Mouse (Mus musculus): ENCODE measurements around the gene Spata31d1a. TPM values are rescaled to one million over a fixed set of nuclear protein-coding genes. Genes with fewer than 3 reads are reported as not detected.
A peak's percentile ranks its signal among the peaks of the same experiment; 100 is the strongest.

Gene Spata31d1a
- polyA plus RNA-seq (2015; fragmentation: Nextera tagmentation; extraction: Ambion mirVana) = not detected in 2 replicates

GRCm38 (mm10) chr13:59710230-59710629 is at the start of gene Spata31d1a:
Spata31d1a (minus strand) TSS chr13:59710330.
- H3K9ac ChIP-seq (ENCODE audit: low read length) = no peak within 1 kb of the TSS
- 0 out of 2 replicates have a peak, but pooled peaks cover 3% of the 10 kb centered on the region for H3K27me3 ChIP-seq (ENCODE audit: control insufficient read depth, insufficient read depth, low read length)
- H3K4me1 ChIP-seq (ENCODE audit: control insufficient read depth, insufficient read depth, low read length) = no peaks in the 10 kb centered on the region
- no peak within 1 kb of the TSS for H3K27ac ChIP-seq (ENCODE audit: low read length)
- no peaks in the 10 kb centered on the region for H3K36me3 ChIP-seq (ENCODE audit: control insufficient read depth, insufficient read depth)
- no peak within 1 kb of the TSS for H3K4me3 ChIP-seq (ENCODE audit: low read length)
- ATAC-seq (replicated peaks; ENCODE audit: extremely low read depth, insufficient read depth, low FRiP score) = no peak
- 80% methylated on average over 15 of the region's 15 CpGs for WGBS
- no peak within 1 kb of the TSS for H3K4me2 ChIP-seq (ENCODE audit: low read depth, low read length)
- H3K9me3 ChIP-seq (replicated peaks; ENCODE audit: control insufficient read depth, low read length) = no peaks in the 10 kb centered on the region

GRCm38 (mm10) chr13:59756906-59757305 is 46.8 kb upstream of the Spata31d1a start:
- no peak overlapping the region for H3K27ac ChIP-seq (ENCODE audit: low read length)
- no peaks in the 10 kb centered on the region for H3K9me3 ChIP-seq (replicated peaks; ENCODE audit: control insufficient read depth, low read length)
- H3K36me3 ChIP-seq (ENCODE audit: control insufficient read depth, insufficient read depth) = peaks cover 41% of the 10 kb centered on the region

GRCm38 (mm10) chr13:59750310-59750709 is 40.2 kb upstream of the Spata31d1a start:
- ATAC-seq (replicated peaks; ENCODE audit: extremely low read depth, insufficient read depth, low FRiP score) = no peak
- H3K9me3 ChIP-seq (replicated peaks; ENCODE audit: control insufficient read depth, low read length) = no peaks in the 10 kb centered on the region
- H3K4me3 ChIP-seq (ENCODE audit: low read length) = no peak overlapping the region
- H3K27me3 ChIP-seq (ENCODE audit: control insufficient read depth, insufficient read depth, low read length) = no peaks in the 10 kb centered on the region
- WGBS = 61% methylated on average over 12 of the region's 12 CpGs
- no peak overlapping the region for H3K9ac ChIP-seq (ENCODE audit: low read length)
- peaks cover 7% of the 10 kb centered on the region for H3K36me3 ChIP-seq (ENCODE audit: control insufficient read depth, insufficient read depth)
- H3K4me2 ChIP-seq (ENCODE audit: low read depth, low read length) = no peak overlapping the region
- H3K27ac ChIP-seq (ENCODE audit: low read length) = no peak overlapping the region
- no peaks in the 10 kb centered on the region for H3K4me1 ChIP-seq (ENCODE audit: control insufficient read depth, insufficient read depth, low read length)

More at GRCm38 (mm10) chr13:59756906-59757305, 46.8 kb upstream of the Spata31d1a start:
- WGBS = 78% methylated on average over 7 of the region's 7 CpGs
- H3K27me3 ChIP-seq (ENCODE audit: control insufficient read depth, insufficient read depth, low read length) = no peaks in the 10 kb centered on the region
- peaks cover 3% of the 10 kb centered on the region; the same call in 1 of the 2 replicates for H3K4me1 ChIP-seq (ENCODE audit: control insufficient read depth, insufficient read depth, low read length)
- H3K4me3 ChIP-seq (ENCODE audit: low read length) = no peak overlapping the region
- no peak overlapping the region for H3K4me2 ChIP-seq (ENCODE audit: low read depth, low read length)
- no peak overlapping the region for H3K9ac ChIP-seq (ENCODE audit: low read length)
- ATAC-seq (replicated peaks; ENCODE audit: extremely low read depth, insufficient read depth, low FRiP score) = 0 out of 2 replicates have a peak, but pooled peaks have one; percentile 25

DNA sequence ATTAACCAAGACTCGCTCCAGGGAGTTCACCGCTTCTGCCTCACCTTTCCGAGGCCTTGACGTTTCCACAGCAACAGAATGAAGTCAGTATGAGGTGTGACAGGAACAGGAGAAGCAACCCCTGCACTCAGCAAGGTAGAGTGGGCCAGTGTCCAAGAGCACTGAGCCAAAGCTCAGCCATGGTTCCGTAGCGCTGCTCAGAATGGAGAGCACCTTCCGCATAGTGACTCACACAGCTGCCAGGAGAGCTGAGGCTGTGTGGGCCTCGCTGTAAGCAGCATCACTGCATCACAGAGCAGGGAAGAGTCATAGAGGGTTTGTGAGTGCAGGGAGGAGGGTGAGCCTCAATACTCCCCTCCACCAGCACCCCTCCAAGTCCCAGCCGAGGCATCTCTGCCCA is 36.6 kb upstream of the Spata31d1a start, which contains the start of gene 1700014D04Rik:
Gene 1700014D04Rik (minus strand): TSS at position 42 of the 400 bp plus-strand sequence.
- Histone ChIP-seq H3K9me3 (replicated peaks; ENCODE audit: control insufficient read depth, low read length) (no peaks in the 10 kb centered on the region), H3K4me2 (ENCODE audit: low read depth, low read length) (no peak within 1 kb of the TSS), H3K4me1 (ENCODE audit: control insufficient read depth, insufficient read depth, low read length) (no peaks in the 10 kb centered on the region), H3K9ac (ENCODE audit: low read length) (no peak within 1 kb of the TSS), H3K27ac (ENCODE audit: low read length) (no peak within 1 kb of the TSS), H3K27me3 (ENCODE audit: control insufficient read depth, insufficient read depth, low read length) (no peaks in the 10 kb centered on the region), H3K36me3 (ENCODE audit: control insufficient read depth, insufficient read depth) (no peaks in the 10 kb centered on the region), H3K4me3 (ENCODE audit: low read length) (no peak within 1 kb of the TSS)
- 81% methylated on average over 9 of the region's 9 CpGs for WGBS
- ATAC-seq (replicated peaks; ENCODE audit: extremely low read depth, insufficient read depth, low FRiP score) = no peak

GRCm38 (mm10) chr13:59746164-59746563 is 36.0 kb upstream of the Spata31d1a start:
- Histone ChIP-seq H3K4me3 (ENCODE audit: low read length) (no peak overlapping the region), H3K9ac (ENCODE audit: low read length) (no peak overlapping the region), H3K36me3 (ENCODE audit: control insufficient read depth, insufficient read depth) (no peaks in the 10 kb centered on the region), H3K9me3 (replicated peaks; ENCODE audit: control insufficient read depth, low read length) (no peaks in the 10 kb centered on the region), H3K27me3 (ENCODE audit: control insufficient read depth, insufficient read depth, low read length) (no peaks in the 10 kb centered on the region), H3K4me2 (ENCODE audit: low read depth, low read length) (no peak overlapping the region), H3K4me1 (ENCODE audit: control insufficient read depth, insufficient read depth, low read length) (peaks cover 1% of the 10 kb centered on the region), H3K27ac (ENCODE audit: low read length) (no peak overlapping the region)
- ATAC-seq (replicated peaks; ENCODE audit: extremely low read depth, insufficient read depth, low FRiP score) = no peak
- 59% methylated on average over 6 of the region's 6 CpGs for WGBS

- no peak overlapping the region for H3K4me3 ChIP-seq (ENCODE audit: low read length)
- H3K36me3 ChIP-seq (ENCODE audit: control insufficient read depth, insufficient read depth) = no peaks in the 10 kb centered on the region
- peaks cover 5% of the 10 kb centered on the region for H3K4me1 ChIP-seq (ENCODE audit: control insufficient read depth, insufficient read depth, low read length)
- 70% methylated on average over 6 of the region's 6 CpGs for WGBS
- H3K9ac ChIP-seq (ENCODE audit: low read length) = no peak overlapping the region
- no peaks in the 10 kb centered on the region for H3K9me3 ChIP-seq (replicated peaks; ENCODE audit: control insufficient read depth, low read length)
- no peaks in the 10 kb centered on the region for H3K27me3 ChIP-seq (ENCODE audit: control insufficient read depth, insufficient read depth, low read length)
- H3K4me2 ChIP-seq (ENCODE audit: low read depth, low read length) = no peak overlapping the region
- H3K27ac ChIP-seq (ENCODE audit: low read length) = no peak overlapping the region
- no peak for ATAC-seq (replicated peaks; ENCODE audit: extremely low read depth, insufficient read depth, low FRiP score)
Measured at GRCm38 (mm10) chr13:59745462-59745861, 35.3 kb upstream of the Spata31d1a start.

DNA sequence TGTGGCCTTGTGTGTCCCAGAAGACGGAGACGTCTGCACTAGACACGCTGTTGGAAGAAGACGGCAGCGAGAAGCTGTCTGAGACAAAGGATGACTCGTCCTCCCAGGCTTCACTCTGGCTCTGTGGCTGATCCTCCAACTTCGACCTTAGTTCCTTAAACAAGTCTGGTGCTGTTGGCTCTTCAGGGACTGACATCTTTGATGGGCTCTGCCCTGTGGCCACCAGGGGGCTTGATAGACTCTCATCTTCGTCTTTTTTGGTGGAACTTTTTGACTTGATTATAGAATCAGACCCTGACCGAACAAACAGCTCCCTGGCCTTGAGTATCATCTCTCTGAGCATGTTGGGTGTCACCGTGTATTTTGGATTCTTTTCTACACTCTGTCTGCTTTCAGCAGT is 31.6 kb upstream of the Spata31d1a start:
- H3K4me3 ChIP-seq (ENCODE audit: low read length) = no peak overlapping the region
- WGBS = 69% methylated on average over 10 of the region's 10 CpGs
- no peak overlapping the region for H3K4me2 ChIP-seq (ENCODE audit: low read depth, low read length)
- no peaks in the 10 kb centered on the region for H3K27me3 ChIP-seq (ENCODE audit: control insufficient read depth, insufficient read depth, low read length)
- H3K27ac ChIP-seq (ENCODE audit: low read length) = no peak overlapping the region
- no peaks in the 10 kb centered on the region for H3K36me3 ChIP-seq (ENCODE audit: control insufficient read depth, insufficient read depth)
- no peaks in the 10 kb centered on the region for H3K9me3 ChIP-seq (replicated peaks; ENCODE audit: control insufficient read depth, low read length)
- no peak overlapping the region for H3K9ac ChIP-seq (ENCODE audit: low read length)
- H3K4me1 ChIP-seq (ENCODE audit: control insufficient read depth, insufficient read depth, low read length) = peaks cover 5% of the 10 kb centered on the region
- ATAC-seq (replicated peaks; ENCODE audit: extremely low read depth, insufficient read depth, low FRiP score) = no peak

DNA sequence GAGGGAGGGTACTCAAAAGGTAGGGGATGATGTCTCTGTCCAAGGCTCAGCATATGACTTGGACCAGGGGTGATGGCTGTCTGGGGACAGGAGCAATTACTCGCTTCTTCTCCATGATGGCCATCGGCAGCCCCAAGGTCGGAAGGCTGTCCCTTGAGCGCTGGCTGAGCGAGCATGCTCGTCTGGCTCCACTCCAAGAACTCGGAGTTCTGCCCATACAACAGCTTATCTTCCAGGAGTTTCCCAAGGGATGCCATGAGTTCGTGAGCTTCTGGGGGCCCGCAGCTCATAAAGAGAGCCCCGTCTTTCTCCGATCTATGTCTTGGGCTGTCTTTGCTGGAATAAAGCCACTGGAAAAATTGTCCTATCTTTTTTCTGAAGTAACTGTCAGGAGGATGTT is 31.0 kb upstream of the Spata31d1a start:
- H3K9me3 ChIP-seq (replicated peaks; ENCODE audit: control insufficient read depth, low read length) = no peaks in the 10 kb centered on the region
- no peak for ATAC-seq (replicated peaks; ENCODE audit: extremely low read depth, insufficient read depth, low FRiP score)
- H3K36me3 ChIP-seq (ENCODE audit: control insufficient read depth, insufficient read depth) = no peaks in the 10 kb centered on the region
- H3K27ac ChIP-seq (ENCODE audit: low read length) = no peak overlapping the region
- WGBS = 41% methylated on average over 11 of the region's 11 CpGs
- H3K27me3 ChIP-seq (ENCODE audit: control insufficient read depth, insufficient read depth, low read length) = no peaks in the 10 kb centered on the region
- H3K9ac ChIP-seq (ENCODE audit: low read length) = no peak overlapping the region
- no peak overlapping the region for H3K4me3 ChIP-seq (ENCODE audit: low read length)
- peaks cover 5% of the 10 kb centered on the region for H3K4me1 ChIP-seq (ENCODE audit: control insufficient read depth, insufficient read depth, low read length)
- H3K4me2 ChIP-seq (ENCODE audit: low read depth, low read length) = peak overlapping the region; percentile 24; the same call in 1 of the 2 replicates

DNA sequence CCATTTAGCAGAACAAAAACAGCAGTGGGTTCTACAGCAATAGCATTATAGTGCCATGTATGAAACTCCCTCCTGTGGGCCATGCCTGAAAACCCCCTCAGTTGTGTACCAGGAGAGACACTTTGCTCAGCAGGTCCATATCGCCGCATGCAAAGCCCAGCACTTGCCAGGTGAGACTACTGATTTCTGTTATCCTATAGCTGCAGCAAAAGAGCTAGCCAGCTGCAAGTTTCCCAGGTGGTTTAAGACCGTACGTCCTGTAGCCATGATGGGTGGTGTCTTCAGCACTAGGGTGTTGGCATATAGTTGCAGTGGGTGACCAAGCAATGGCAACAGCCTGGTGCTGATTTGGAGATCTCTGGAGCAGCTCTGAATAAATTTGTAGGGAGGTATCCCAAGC is 29.3 kb upstream of the Spata31d1a start:
- Histone ChIP-seq H3K27me3 (ENCODE audit: control insufficient read depth, insufficient read depth, low read length) (no peaks in the 10 kb centered on the region), H3K27ac (ENCODE audit: low read length) (no peak overlapping the region), H3K4me3 (ENCODE audit: low read length) (no peak overlapping the region), H3K9me3 (replicated peaks; ENCODE audit: control insufficient read depth, low read length) (no peaks in the 10 kb centered on the region), H3K4me1 (ENCODE audit: control insufficient read depth, insufficient read depth, low read length) (peaks cover 5% of the 10 kb centered on the region), H3K36me3 (ENCODE audit: control insufficient read depth, insufficient read depth) (no peaks in the 10 kb centered on the region), H3K4me2 (ENCODE audit: low read depth, low read length) (no peak overlapping the region), H3K9ac (ENCODE audit: low read length) (no peak overlapping the region)
- 87% methylated on average over 4 of the region's 4 CpGs for WGBS
- no peak for ATAC-seq (replicated peaks; ENCODE audit: extremely low read depth, insufficient read depth, low FRiP score)

Data from heart, embryonic 16.5 days (tissue).